Mouse (Mus musculus) forebrain, embryonic 14.5 days (tissue): ENCODE results near the gene Fgf2. TPM values are rescaled to one million over a fixed set of nuclear protein-coding genes. Genes with fewer than 3 reads are reported as not detected.
A peak's percentile ranks its signal among the peaks of the same experiment; 100 is the strongest.

ENCODE experiments used
- ATAC-seq: fragments of 200-750 bp; cut with Nextera tagmentation; 2 replicates; pipeline ENCODE4 v1.8.0; 2017; ENCODE audit warnings: mild to moderate bottlenecking, moderate library complexity
- DNase-seq: peaks from one replicate; pipeline ENCODE4 v3.0.0-alpha.2; 2015; ENCODE audit warnings: low spot score
- H3K27ac ChIP-seq: fragments of 300-500 bp; sonication (generic); 2 replicates; pipeline ENCODE4 v1.5.1; 2014; ENCODE audit warnings: low read depth, mild to moderate bottlenecking, control low read depth, low read length, moderate library complexity
- H3K27me3 ChIP-seq: fragments of 300-500 bp; sonication (generic); replicated peaks from 2 replicates; pipeline ENCODE4 v1.6.1; 2014; ENCODE audit warnings: low read length, control low read depth, mixed read lengths; ENCODE audit not compliant: control insufficient read depth, insufficient read depth
- H3K36me3 ChIP-seq: fragments of 300-500 bp; sonication (generic); 2 replicates; pipeline ENCODE4 v1.6.1; 2014; ENCODE audit warnings: low read length, control low read depth; ENCODE audit not compliant: control insufficient read depth, insufficient read depth
- H3K4me1 ChIP-seq: fragments of 300-500 bp; sonication (generic); 2 replicates; pipeline ENCODE4 v1.6.1; 2014; ENCODE audit warnings: antibody characterized with exemption, low read length, control low read depth; ENCODE audit not compliant: control insufficient read depth, insufficient read depth
- H3K4me2 ChIP-seq: fragments of 300-500 bp; sonication (generic); 2 replicates; pipeline ENCODE4 v1.6.1; 2014; ENCODE audit warnings: mild to moderate bottlenecking, control low read depth, low read length
- H3K4me3 ChIP-seq: fragments of 300-500 bp; sonication (generic); 2 replicates; pipeline ENCODE4 v1.5.1; 2014; ENCODE audit warnings: low read depth, low read length, control low read depth
- H3K9ac ChIP-seq: fragments of 300-500 bp; sonication (generic); 2 replicates; pipeline ENCODE4 v1.6.1; 2014; ENCODE audit warnings: mild to moderate bottlenecking, low read length, control low read depth, moderate library complexity
- H3K9me3 ChIP-seq: fragments of 300-500 bp; sonication (generic); replicated peaks from 2 replicates; pipeline ENCODE4 v1.6.1; 2016; ENCODE audit warnings: low read length, control low read depth, mixed read lengths; ENCODE audit not compliant: control insufficient read depth
- WGBS: fragments of 180-500 bp; shearing (Covaris S2); extraction: QIAGEN DNeasy Blood & Tissue Kit; methylation state at CpG from one replicate; pipeline ENCODE4 v1.1.7; 2014; 5-methylcytosine and 5-hydroxymethylcytosine counted together
- polyA plus RNA-seq: library from polyadenylated mRNA; unstranded; fragments of >200 nt; fragmentation: Nextera tagmentation; extraction: Ambion mirVana; gene quantifications from 2 replicates; pipeline ENCODE4 v1.2.1, GENCODE M21; 2014

Gene Fgf2
- polyA plus RNA-seq: 0.36 and 0.52 TPM in 2 replicates

DNA sequence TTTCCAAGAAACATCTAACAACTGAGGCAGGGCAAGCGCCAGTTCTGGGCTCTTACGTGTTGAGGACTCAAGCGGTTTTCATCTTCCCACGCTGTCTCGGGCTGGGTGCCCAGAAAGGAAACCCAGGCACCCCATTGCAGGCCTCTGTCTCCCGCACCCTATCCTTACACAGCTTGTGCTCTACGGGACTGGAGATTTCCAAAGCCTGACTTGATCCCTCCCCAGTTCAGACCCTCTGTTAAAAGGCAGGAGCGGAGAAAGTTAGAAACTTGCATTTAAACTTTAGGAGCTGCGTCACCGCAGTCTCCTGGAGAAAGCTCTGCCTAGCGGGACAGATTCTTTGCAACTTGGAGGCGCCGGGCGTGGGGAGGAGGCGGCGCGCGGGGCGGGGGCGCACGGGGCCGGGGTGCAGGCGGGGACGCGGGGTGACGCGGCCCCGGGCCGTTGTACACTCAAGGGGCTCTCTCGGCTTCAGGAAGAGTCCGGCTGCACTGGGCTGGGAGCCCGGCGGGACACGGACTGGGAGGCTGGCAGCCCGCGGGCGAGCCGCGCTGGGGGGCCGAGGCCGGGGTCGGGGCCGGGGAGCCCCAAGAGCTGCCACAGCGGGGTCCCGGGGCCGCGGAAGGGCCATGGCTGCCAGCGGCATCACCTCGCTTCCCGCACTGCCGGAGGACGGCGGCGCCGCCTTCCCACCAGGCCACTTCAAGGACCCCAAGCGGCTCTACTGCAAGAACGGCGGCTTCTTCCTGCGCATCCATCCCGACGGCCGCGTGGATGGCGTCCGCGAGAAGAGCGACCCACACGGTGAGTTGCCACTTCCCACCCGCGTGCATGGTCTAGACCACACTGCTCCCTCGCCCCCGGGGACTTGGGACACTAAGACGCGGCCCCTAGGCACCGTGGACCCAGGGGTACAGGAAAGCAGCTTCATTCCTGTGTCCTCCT lies at the start of gene Fgf2:
TSS of gene Fgf2 (plus strand) at position 126 of the 945 bp plus-strand sequence.
- peak; percentile 49 for DNase-seq
- WGBS: under 1% methylated on average over 73 of the region's 75 CpGs
- H3K4me2 ChIP-seq: peak within 1 kb of the TSS; percentile 100
- H3K27ac ChIP-seq: no peak within 1 kb of the TSS
- H3K4me3 ChIP-seq: peak within 1 kb of the TSS; percentile 60
- H3K9ac ChIP-seq: peak within 1 kb of the TSS; percentile 66
- H3K36me3 ChIP-seq: no peaks in the 10 kb centered on the region
- ATAC-seq: peak; percentile 82
- H3K27me3 ChIP-seq: peaks cover 17% of the 10 kb centered on the region
- H3K4me1 ChIP-seq: peaks cover 6% of the 10 kb centered on the region
- H3K9me3 ChIP-seq: no peaks in the 10 kb centered on the region

DNA sequence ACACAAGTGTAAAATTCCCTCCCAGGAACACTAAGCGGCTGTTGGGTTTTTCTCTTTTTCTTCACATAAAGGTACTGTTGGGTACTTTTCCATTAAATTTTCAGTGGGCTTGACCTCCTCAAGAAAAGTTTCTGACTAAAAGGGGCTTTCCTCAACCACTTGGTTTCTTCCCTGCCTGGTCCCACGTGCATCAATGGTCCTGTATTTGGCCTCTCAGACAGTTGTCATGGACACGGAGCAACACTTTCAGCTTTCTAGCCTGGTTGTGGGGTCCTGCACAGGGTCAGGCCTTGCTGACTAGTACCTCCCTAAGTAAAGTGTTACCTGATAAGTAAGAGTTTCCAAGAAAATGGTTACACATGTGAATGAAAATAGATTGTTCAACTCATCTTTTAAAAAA lies 48.7 kb upstream of the Fgf2 start:
- DNase-seq (no peak), ATAC-seq (no peak)
- H3K4me2 ChIP-seq: no peak overlapping the region
- H3K27me3 ChIP-seq: no peaks in the 10 kb centered on the region
- H3K9ac ChIP-seq: no peak overlapping the region
- H3K4me1 ChIP-seq: no peaks in the 10 kb centered on the region
- H3K4me3 ChIP-seq: no peak overlapping the region
- no peaks in the 10 kb centered on the region for H3K36me3 ChIP-seq
- H3K27ac ChIP-seq: no peak overlapping the region
- WGBS: 77% methylated on average over 3 of the region's 3 CpGs
- H3K9me3 ChIP-seq: no peaks in the 10 kb centered on the region

DNA sequence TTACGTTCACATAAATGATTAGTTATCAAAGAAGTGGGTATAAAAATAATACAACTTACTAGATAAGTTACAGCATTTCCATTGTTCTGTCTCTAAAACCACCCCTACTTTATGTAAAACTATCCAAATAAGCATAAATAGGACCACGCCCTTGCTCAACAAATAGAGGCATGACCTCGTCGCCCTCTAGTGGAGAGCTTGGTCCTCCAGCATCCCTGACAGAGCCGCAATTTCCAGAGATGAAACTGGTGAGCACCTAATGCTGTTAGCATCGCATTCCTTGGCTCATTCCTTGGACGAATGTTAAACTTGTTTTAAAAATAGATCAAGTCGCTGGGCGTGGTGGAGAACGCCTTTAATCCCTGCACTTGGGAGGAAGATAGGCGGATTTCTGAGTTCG lies 45.5 kb upstream of the Fgf2 start:
- DNase-seq (peak; percentile 69), ATAC-seq (no peak)
- WGBS: 37% methylated on average over 12 of the region's 12 CpGs

DNA sequence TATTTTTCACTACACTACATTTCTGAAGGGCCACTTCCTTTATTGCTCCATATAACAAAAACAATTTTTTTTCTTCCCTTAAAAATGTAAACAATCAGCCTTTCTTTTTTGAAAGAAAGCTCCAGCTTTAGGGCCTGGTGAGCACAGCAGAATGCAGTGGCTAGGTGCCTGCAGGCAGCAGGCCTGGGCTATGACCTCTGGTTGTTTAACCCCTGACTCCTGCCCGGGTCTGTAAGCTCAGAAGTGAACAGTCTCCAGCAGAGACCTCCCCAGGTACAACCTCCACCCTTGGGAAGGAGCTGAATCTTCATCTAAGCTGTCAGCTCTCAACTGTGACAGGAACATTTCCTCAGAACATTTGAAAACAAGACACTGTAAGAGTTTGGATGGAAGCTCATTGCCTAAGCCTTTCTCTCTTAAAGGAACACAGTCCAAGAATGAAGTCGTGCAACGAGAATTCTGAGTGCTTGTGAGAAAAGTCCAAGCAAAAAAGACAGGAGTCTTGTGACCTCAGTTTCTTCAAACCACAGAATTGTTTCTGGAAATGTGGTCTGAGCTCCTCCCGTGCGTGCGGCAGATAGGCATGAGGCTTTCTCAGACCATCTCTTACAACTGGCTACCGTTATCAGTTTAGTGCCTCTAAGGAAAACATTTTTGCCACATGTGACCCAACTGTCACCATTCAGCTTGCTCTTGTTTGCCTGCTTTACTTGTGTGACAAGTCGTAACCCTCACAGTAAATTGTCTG lies 44.6 kb upstream of the Fgf2 start:
- Histone ChIP-seq H3K36me3 (no peaks in the 10 kb centered on the region), H3K27me3 (no peaks in the 10 kb centered on the region), H3K9ac (no peak overlapping the region), H3K27ac (no peak overlapping the region), H3K4me1 (no peaks in the 10 kb centered on the region), H3K9me3 (no peaks in the 10 kb centered on the region), H3K4me3 (no peak overlapping the region), H3K4me2 (no peak overlapping the region)
- DNase-seq (no peak), ATAC-seq (no peak)
- 88% methylated on average over 8 of the region's 8 CpGs for WGBS

More for the DNA sequence above, 45.5 kb upstream of the Fgf2 start:
- Histone ChIP-seq H3K9ac (no peak overlapping the region), H3K36me3 (no peaks in the 10 kb centered on the region), H3K9me3 (no peaks in the 10 kb centered on the region), H3K4me1 (no peaks in the 10 kb centered on the region), H3K4me3 (no peak overlapping the region), H3K27ac (no peak overlapping the region), H3K27me3 (no peaks in the 10 kb centered on the region), H3K4me2 (no peak overlapping the region)

DNA sequence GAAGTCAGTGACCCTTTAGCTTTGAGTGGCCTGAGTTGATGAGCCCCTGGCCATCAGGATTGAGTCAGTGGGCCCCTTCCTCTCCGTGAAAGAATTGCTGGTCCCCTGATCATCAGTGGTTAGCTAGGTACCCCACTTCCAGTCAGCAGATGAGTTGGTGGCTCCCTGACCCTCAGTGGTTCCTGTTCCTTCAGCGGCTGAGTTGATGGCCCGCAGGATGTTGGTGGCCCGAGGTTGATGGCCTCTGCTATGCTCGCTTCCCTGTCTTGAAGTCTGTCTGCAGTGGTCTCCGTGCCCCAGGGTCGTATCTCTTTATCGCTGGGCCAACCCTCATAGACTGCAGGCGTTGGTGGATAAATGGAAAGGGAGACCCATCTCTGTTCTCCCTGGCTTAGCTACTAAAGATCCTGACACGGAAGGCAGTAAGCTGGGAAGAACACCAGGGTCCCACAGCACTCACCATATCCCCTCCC lies 36.2 kb upstream of the Fgf2 start:
- no peak; the same call in 1 of the 2 replicates for ATAC-seq
- H3K36me3 ChIP-seq: no peaks in the 10 kb centered on the region
- H3K9ac ChIP-seq: peak overlapping the region; percentile 82
- H3K4me3 ChIP-seq: peak overlapping the region; percentile 73
- no peaks in the 10 kb centered on the region for H3K27me3 ChIP-seq
- no peak overlapping the region for H3K27ac ChIP-seq
- 2% methylated on average over 10 of the region's 10 CpGs for WGBS
- DNase-seq: no peak
- H3K4me1 ChIP-seq: no peaks in the 10 kb centered on the region
- H3K4me2 ChIP-seq: peak overlapping the region; percentile 73
- no peaks in the 10 kb centered on the region for H3K9me3 ChIP-seq

DNA sequence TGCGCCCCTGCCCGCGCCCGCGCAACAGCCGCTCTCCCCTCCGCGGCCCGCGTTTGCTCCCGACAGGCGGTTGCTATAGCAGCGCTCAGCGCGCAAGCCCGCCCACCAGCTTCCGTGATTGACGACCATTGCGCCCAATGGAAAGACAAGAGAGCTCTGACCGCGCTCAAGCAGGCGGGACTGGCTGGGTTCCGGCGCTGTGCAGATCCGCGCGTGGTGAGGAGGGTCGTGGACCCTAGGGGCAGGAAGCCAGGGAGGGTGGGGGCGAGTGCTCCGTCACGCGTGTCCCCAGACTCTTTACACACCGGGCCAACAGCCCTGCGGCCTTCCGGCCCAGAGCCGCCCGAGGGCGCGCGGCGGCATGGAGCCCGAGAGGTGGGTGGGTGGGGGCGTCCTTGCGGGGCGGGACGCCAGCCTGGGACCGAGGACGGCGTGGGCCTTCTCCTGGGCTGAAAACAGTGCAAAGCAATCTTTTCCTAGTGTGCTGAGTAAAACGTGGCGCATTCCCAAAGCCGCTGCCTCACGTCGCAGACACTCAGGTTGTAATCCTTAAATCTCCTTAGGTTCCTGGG lies 35.7 kb upstream of the Fgf2 start, which contains the start of the genes Bbs12 and Cetn4:
TSS of gene Bbs12 (plus strand) at position 185 of the 572 bp plus-strand sequence.
TSS of gene Cetn4 (minus strand) at position 339 of the 572 bp plus-strand sequence.
- peak; percentile 97 for DNase-seq
- no peaks in the 10 kb centered on the region for H3K36me3 ChIP-seq
- no peaks in the 10 kb centered on the region for H3K9me3 ChIP-seq
- peak within 1 kb of the TSS; percentile 52; the same call in 1 of the 2 replicates for H3K27ac ChIP-seq
- WGBS: under 1% methylated on average over 54 of the region's 54 CpGs
- H3K4me1 ChIP-seq: no peaks in the 10 kb centered on the region
- H3K27me3 ChIP-seq: no peaks in the 10 kb centered on the region
- peak; percentile 100 for ATAC-seq
- peak within 1 kb of the TSS; percentile 73 for H3K4me3 ChIP-seq
- H3K4me2 ChIP-seq: peak within 1 kb of the TSS; percentile 73
- peak within 1 kb of the TSS; percentile 82 for H3K9ac ChIP-seq

DNA sequence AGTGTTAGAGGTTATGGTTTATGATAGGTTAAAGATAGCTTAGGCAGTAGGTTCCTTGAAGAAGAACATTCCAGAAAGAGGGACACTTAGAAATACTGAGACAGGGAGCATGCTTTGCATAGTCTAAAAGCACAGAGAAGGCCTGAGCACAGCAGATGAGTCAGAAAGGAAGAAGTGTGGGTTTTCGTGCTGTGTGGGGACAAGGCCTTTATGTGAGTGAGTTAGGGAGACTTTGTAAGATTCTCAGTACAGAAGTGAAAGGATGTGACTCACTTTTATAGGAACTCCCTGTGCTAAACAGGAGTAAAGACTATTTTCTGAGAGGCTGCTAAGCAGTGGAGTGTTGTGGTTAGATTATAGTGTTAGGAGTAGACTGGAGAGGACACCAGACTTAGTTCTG lies 34.8 kb upstream of the Fgf2 start:
- no peak overlapping the region for H3K27ac ChIP-seq
- DNase-seq: no peak
- no peak for ATAC-seq
- H3K4me2 ChIP-seq: peak overlapping the region; percentile 73
- H3K9me3 ChIP-seq: no peaks in the 10 kb centered on the region
- no peaks in the 10 kb centered on the region for H3K36me3 ChIP-seq
- no peak overlapping the region for H3K4me3 ChIP-seq
- peak overlapping the region; percentile 82 for H3K9ac ChIP-seq
- no peaks in the 10 kb centered on the region for H3K27me3 ChIP-seq
- H3K4me1 ChIP-seq: no peaks in the 10 kb centered on the region
- WGBS: 39% methylated on average over 1 of the region's 1 CpGs

DNA sequence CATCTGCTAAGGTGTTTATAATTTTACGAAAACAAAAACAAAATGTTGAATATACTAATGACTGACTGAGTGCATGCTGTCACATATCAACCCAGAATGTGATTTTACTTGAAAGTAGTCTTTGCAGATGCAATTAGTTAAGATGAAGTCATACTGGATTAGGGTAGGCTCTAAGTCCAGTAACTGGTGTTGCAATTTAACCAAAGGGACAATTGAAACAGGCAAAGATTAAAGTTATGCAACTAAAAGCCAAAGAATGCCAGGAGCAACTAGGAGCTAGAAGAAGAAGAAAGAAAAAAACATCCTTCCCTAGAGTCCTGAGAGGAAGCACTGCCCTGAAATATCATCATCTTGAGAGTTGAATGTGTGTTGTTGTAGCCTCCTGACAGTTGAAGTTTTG lies 31.9 kb upstream of the Fgf2 start:
- Histone ChIP-seq H3K9me3 (no peaks in the 10 kb centered on the region), H3K4me1 (no peaks in the 10 kb centered on the region), H3K36me3 (no peaks in the 10 kb centered on the region), H3K4me2 (no peak overlapping the region), H3K27me3 (no peaks in the 10 kb centered on the region), H3K4me3 (no peak overlapping the region), H3K9ac (no peak overlapping the region), H3K27ac (no peak overlapping the region)
- WGBS: 95% methylated on average over 1 of the region's 1 CpGs
- ATAC-seq: no peak
- no peak for DNase-seq
